11 mouse cellular contexts compared by ENCODE assay signal in genomic region chr10:26152586-26152985, GRCm38 (mm10).
"Had no signal": no experiment of that assay in that cellular context is flagged by ENCODE, and none has a peak within 500 bp of the region (broad histone marks: within the 10 kb centered on the region; RNA-seq: fewer than 3 reads in every experiment).

No protein-coding gene starts in this region.

- DNase-seq: kidney, adult 2 months; kidney, postnatal 36 days; layer of hippocampus, postnatal 36 days; liver; lung, adult 18-20 months; lung, postnatal 10 days; lung, postnatal 36 days; spleen, adult 18-20 months; thymus, adult 2 months; thymus, postnatal 14 days; thymus, postnatal 4 days had no signal
